Mouse (Mus musculus): Measurements from ENCODE around the gene Gria4. TPM values are rescaled to one million over a fixed set of nuclear protein-coding genes. Genes with fewer than 3 reads are reported as not detected.

The Gria4 gene
- total and polyA plus RNA-seq, 2 experiments = 0.02 to 0.09 TPM

DNA sequence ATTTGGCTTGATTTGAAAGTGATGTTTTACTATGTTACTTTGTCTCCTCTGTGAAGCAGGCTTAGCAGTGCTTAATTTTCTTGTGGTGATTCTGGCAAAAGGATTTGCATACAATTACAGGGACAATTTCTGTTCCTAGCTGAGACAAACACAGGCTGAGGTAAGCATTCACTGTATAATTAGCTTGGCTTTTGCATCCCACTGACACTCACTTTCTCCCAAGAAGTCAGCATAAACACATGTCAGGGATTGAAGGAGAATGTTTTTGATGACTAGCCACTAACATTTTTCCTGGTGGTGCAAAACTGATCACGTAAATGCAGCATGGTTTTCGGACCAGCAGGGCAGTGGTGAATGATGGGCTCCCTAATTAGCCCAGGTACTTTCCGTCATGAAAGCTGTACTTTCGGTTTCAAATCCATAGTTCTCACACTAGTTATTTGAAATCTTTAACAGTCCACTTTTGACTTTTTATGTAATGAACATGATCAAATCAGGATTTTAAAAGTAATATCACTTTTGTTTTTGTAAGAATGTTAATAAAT is 240.5 kb downstream of the Gria4 start:
- Histone ChIP-seq H3K4me1 (ENCODE audit: control insufficient read depth, insufficient read depth, low read length) (no peaks in the 10 kb centered on the region), H3K36me3 (ENCODE audit: control insufficient read depth, insufficient read depth, low read length) (no peaks in the 10 kb centered on the region), H3K27me3 (ENCODE audit: control insufficient read depth, insufficient read depth, low read length) (no peaks in the 10 kb centered on the region), H3K4me3 (ENCODE audit: insufficient read depth, low read depth, low read length) (no peak overlapping the region), H3K9ac (ENCODE audit: low read depth, low read length) (no peak overlapping the region), H3K27ac (replicated peaks; ENCODE audit: insufficient read depth, low read depth, low read length) (no peak overlapping the region), H3K79me2 (ENCODE audit: control insufficient read depth, insufficient read depth, low read length) (no peaks in the 10 kb centered on the region)
- 77% methylated on average over 4 of the region's 4 CpGs for WGBS
- no peak for TF ChIP-seq POLR2A (IDR thresholded peaks at IDR 0.05; ENCODE audit: extremely low read depth, insufficient read depth, low read length)
- DNase-seq (ENCODE audit: extremely low read depth, low read depth, low spot score) = no peak

DNA sequence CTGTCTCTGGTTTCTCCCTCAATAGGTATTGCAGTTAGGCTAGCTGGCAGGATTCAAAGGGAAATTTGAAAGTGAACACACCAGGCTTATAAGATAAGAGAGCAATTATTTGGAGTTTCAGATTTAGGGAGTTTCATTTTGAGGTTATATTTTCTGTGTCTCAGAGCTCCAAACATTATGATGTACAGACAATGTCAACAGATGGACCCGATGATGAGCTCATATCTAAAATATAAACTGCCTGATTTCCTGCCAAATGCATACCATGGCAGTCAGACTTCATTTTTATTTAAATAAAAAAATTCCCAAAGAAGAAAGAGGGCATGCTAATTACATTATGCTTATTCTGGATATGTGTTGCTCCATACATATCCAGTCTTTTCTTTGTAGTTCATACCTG is 256.8 kb downstream of the Gria4 start:
- no peak for DNase-seq (ENCODE audit: extremely low read depth, low read depth, low spot score)
- Histone ChIP-seq H3K4me1 (ENCODE audit: control insufficient read depth, insufficient read depth, low read length) (no peaks in the 10 kb centered on the region), H3K4me3 (ENCODE audit: insufficient read depth, low read depth, low read length) (no peak overlapping the region), H3K79me2 (ENCODE audit: control insufficient read depth, insufficient read depth, low read length) (no peaks in the 10 kb centered on the region), H3K27me3 (ENCODE audit: control insufficient read depth, insufficient read depth, low read length) (no peaks in the 10 kb centered on the region), H3K9ac (ENCODE audit: low read depth, low read length) (no peak overlapping the region), H3K36me3 (ENCODE audit: control insufficient read depth, insufficient read depth, low read length) (no peaks in the 10 kb centered on the region), H3K27ac (replicated peaks; ENCODE audit: insufficient read depth, low read depth, low read length) (no peak overlapping the region)
- TF ChIP-seq POLR2A (IDR thresholded peaks at IDR 0.05; ENCODE audit: extremely low read depth, insufficient read depth, low read length) (no peak), CTCF (IDR thresholded peaks at IDR 0.05; ENCODE audit: low read depth, low read length) (no peak)
- WGBS = 81% methylated on average over 1 of the region's 1 CpGs

DNA sequence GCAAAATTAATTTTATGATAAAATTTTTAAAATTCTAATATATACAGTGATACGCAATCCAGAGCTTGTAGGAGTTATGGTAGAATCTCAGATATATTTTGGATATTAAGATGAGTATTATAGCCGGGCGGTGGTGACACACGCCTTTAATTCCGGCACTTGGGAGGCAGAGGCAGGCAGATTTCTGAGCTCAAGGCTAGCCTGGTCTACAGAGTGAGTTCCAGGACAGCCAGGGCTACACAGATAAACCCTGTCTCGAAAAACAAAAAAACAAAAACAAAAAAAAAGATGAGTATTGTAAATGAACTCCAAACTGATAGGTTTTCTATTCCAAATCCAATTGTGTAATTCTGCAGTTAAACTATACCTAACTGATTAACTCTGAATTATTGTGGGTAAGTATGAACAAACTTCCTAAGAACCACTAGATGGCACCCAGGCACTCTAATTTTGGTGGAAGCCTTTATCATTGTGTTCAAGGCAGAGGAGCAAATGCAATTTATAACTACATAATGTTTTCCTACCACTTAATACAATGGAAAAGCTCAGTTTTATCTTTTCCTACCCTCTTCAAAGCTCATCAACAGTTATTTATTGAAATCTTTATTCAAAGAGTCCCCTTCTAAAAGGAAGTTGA is 259.4 kb downstream of the Gria4 start:
- H3K27ac ChIP-seq (replicated peaks; ENCODE audit: insufficient read depth, low read depth, low read length) = no peak overlapping the region
- WGBS = 82% methylated on average over 6 of the region's 6 CpGs
- DNase-seq (ENCODE audit: extremely low read depth, low read depth, low spot score) = peak; percentile 3
- TF ChIP-seq CTCF (IDR thresholded peaks at IDR 0.05; ENCODE audit: low read depth, low read length) (no peak), POLR2A (IDR thresholded peaks at IDR 0.05; ENCODE audit: extremely low read depth, insufficient read depth, low read length) (no peak)
- H3K4me1 ChIP-seq (ENCODE audit: control insufficient read depth, insufficient read depth, low read length) = no peaks in the 10 kb centered on the region
- H3K4me3 ChIP-seq (ENCODE audit: insufficient read depth, low read depth, low read length) = no peak overlapping the region
- no peaks in the 10 kb centered on the region for H3K36me3 ChIP-seq (ENCODE audit: control insufficient read depth, insufficient read depth, low read length)
- no peaks in the 10 kb centered on the region for H3K79me2 ChIP-seq (ENCODE audit: control insufficient read depth, insufficient read depth, low read length)
- H3K9ac ChIP-seq (ENCODE audit: low read depth, low read length) = no peak overlapping the region
- H3K27me3 ChIP-seq (ENCODE audit: control insufficient read depth, insufficient read depth, low read length) = no peaks in the 10 kb centered on the region

DNA sequence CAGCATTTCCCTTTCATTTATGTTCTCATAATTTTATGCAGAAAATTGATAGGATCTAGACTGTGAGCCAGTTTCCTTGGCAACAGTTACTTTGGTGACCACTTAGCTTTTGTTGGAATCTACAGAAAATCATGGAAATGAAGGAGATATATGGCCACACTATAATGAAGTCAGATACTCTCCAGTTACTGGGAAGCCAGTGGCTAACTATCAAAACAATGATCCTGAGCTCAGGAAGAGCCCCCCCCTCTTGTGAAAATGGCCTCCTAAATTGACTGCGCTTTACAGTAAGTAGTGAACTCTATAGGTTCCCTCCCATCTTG is 281.5 kb downstream of the Gria4 start:
- WGBS = 89% methylated on average over 1 of the region's 1 CpGs
- no peak overlapping the region for H3K4me3 ChIP-seq (ENCODE audit: insufficient read depth, low read depth, low read length)
- no peaks in the 10 kb centered on the region for H3K79me2 ChIP-seq (ENCODE audit: control insufficient read depth, insufficient read depth, low read length)
- TF ChIP-seq CTCF (IDR thresholded peaks at IDR 0.05; ENCODE audit: low read depth, low read length) = no peak
- TF ChIP-seq POLR2A (IDR thresholded peaks at IDR 0.05; ENCODE audit: extremely low read depth, insufficient read depth, low read length) = no peak
- H3K4me1 ChIP-seq (ENCODE audit: control insufficient read depth, insufficient read depth, low read length) = no peaks in the 10 kb centered on the region
- DNase-seq (ENCODE audit: extremely low read depth, low read depth, low spot score) = no peak
- H3K9ac ChIP-seq (ENCODE audit: low read depth, low read length) = no peak overlapping the region
- H3K36me3 ChIP-seq (ENCODE audit: control insufficient read depth, insufficient read depth, low read length) = no peaks in the 10 kb centered on the region
- H3K27me3 ChIP-seq (ENCODE audit: control insufficient read depth, insufficient read depth, low read length) = no peaks in the 10 kb centered on the region
- H3K27ac ChIP-seq (replicated peaks; ENCODE audit: insufficient read depth, low read depth, low read length) = no peak overlapping the region

DNA sequence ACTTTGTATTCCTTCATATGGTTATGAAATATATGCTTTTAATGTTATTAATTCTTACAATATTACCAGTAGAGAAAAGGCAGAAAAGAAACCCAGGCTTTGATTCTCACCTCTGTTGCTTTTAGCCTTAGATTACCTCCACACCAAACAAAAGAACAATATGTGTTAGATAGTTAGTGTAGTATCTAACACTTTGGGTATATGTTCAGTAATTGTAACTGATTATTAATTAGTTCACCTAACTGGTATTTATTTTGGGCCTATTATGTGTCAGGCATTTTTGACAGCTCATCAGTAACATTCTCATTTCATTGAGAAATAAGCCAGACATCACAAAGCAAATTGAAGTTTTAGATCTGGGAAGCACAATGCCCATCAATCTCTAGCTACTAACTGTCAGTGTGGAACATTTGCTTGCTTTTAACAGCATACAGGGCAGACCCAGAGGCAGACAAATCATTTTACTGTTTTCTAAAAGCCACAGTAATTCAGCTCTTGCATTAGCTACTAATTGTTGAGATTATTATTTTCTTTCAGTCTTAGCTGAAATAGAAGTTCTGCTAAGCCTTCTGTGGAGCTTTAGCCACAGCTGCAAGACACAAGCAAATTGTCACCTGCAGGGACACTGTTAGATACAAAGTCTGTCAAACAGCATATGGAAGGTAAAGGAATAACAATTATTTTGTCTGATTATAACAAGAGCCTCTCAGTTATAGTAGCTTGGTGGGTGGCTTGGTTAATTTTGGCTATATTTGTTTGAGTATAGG is 282.1 kb downstream of the Gria4 start:
- Histone ChIP-seq H3K36me3 (ENCODE audit: control insufficient read depth, insufficient read depth, low read length) (no peaks in the 10 kb centered on the region), H3K9ac (ENCODE audit: low read depth, low read length) (no peak overlapping the region), H3K4me1 (ENCODE audit: control insufficient read depth, insufficient read depth, low read length) (no peaks in the 10 kb centered on the region), H3K4me3 (ENCODE audit: insufficient read depth, low read depth, low read length) (no peak overlapping the region), H3K27ac (replicated peaks; ENCODE audit: insufficient read depth, low read depth, low read length) (no peak overlapping the region), H3K27me3 (ENCODE audit: control insufficient read depth, insufficient read depth, low read length) (no peaks in the 10 kb centered on the region), H3K79me2 (ENCODE audit: control insufficient read depth, insufficient read depth, low read length) (no peaks in the 10 kb centered on the region)
- TF ChIP-seq CTCF (IDR thresholded peaks at IDR 0.05; ENCODE audit: low read depth, low read length) = no peak
- no peak for TF ChIP-seq POLR2A (IDR thresholded peaks at IDR 0.05; ENCODE audit: extremely low read depth, insufficient read depth, low read length)
- no peak for DNase-seq (ENCODE audit: extremely low read depth, low read depth, low spot score)

DNA sequence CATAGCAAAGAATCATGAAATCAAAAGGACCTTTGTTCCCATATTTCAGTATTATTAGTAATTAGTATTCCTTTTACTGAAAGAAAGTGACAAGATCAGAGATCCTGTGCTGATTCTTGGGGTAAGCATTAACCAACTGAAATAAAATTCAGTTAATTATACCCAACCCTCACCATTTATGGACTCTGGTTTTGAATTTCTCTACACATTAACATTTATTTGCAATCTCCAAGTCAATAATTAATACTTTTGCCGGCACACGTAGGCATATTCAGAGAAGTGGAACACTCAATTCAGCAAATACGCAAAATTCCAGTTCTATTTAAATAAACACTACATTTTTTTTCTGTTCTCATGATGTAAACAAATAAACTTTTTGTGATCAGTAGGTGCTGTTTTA is 289.9 kb downstream of the Gria4 start:
- H3K27me3 ChIP-seq (ENCODE audit: control insufficient read depth, insufficient read depth, low read length) = no peaks in the 10 kb centered on the region
- TF ChIP-seq POLR2A (IDR thresholded peaks at IDR 0.05; ENCODE audit: extremely low read depth, insufficient read depth, low read length) (no peak), CTCF (IDR thresholded peaks at IDR 0.05; ENCODE audit: low read depth, low read length) (no peak)
- no peak overlapping the region for H3K4me3 ChIP-seq (ENCODE audit: insufficient read depth, low read depth, low read length)
- 79% methylated on average over 3 of the region's 3 CpGs for WGBS
- no peaks in the 10 kb centered on the region for H3K79me2 ChIP-seq (ENCODE audit: control insufficient read depth, insufficient read depth, low read length)
- no peaks in the 10 kb centered on the region for H3K36me3 ChIP-seq (ENCODE audit: control insufficient read depth, insufficient read depth, low read length)
- no peak overlapping the region for H3K27ac ChIP-seq (replicated peaks; ENCODE audit: insufficient read depth, low read depth, low read length)
- DNase-seq (ENCODE audit: extremely low read depth, low read depth, low spot score) = no peak
- H3K4me1 ChIP-seq (ENCODE audit: control insufficient read depth, insufficient read depth, low read length) = no peaks in the 10 kb centered on the region
- H3K9ac ChIP-seq (ENCODE audit: low read depth, low read length) = no peak overlapping the region
